Mouse (Mus musculus) E14TG2a.4 (cell line): ENCODE measurements around the gene Pom121.
A peak's percentile ranks its signal among the peaks of the same experiment; 100 is the strongest.

Source experiments
- H3K27me3 ChIP-seq: 2 replicates; pipeline ENCODE4 v1.6.1; 2014; ENCODE audit warnings: low read length, control low read depth; ENCODE audit not compliant: insufficient read depth
- H3K36me3 ChIP-seq: 2 replicates; pipeline ENCODE4 v1.6.1; 2014; ENCODE audit warnings: low read length, control low read depth; ENCODE audit not compliant: insufficient read depth
- H3K4me1 ChIP-seq: replicated peaks from 2 replicates; pipeline ENCODE4 v1.6.1; 2014; ENCODE audit warnings: low read depth, low read length, control low read depth
- H3K4me3 ChIP-seq: replicated peaks from 2 replicates; pipeline ENCODE4 v1.5.1; 2014; ENCODE audit warnings: mild to moderate bottlenecking, low read length
- H3K9me3 ChIP-seq: 2 replicates; pipeline ENCODE4 v1.6.1; 2014; ENCODE audit warnings: low read length, control low read depth
- CTCF ChIP-seq: conservative IDR thresholded peaks from 2 replicates; pipeline ENCODE4 v1.5.1; 2014; ENCODE audit warnings: low read length
- NANOG ChIP-seq: IDR thresholded peaks from 2 replicates; pipeline ENCODE4 v1.6.1; 2014; ENCODE audit warnings: borderline replicate concordance, low read length, mixed read lengths
- POU5F1 ChIP-seq: IDR thresholded peaks from 2 replicates; pipeline ENCODE4 v1.6.1; 2014; ENCODE audit warnings: low read length, borderline replicate concordance

Gene Pom121

DNA sequence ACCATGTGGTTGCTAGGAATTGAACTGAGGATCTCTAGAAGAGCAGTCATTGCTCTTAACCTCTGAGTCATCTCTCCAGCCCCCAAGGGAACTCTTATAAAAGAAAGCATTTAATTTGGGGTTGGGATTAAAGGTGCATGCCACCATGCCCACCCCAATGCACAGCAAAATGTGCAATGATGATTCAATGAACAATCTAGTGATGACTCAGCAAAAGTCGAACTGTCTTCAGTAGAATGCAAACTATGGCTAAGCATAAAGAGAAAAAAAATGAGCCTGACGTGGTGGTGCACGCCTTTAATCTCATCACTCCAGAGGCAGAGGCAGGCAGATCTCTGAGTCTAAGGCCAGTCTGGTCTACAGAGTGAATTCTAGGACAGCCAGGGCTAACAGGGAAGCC is 31.8 kb downstream of the Pom121 start:
- Histone ChIP-seq H3K27me3 (peaks cover 9% of the 10 kb centered on the region; the same call in 1 of the 2 replicates), H3K4me1 (peaks cover 7% of the 10 kb centered on the region; the same call in 1 of the 2 replicates), H3K9me3 (peaks cover 11% of the 10 kb centered on the region), H3K36me3 (no peaks in the 10 kb centered on the region), H3K4me3 (no peak overlapping the region)
- TF ChIP-seq CTCF (no peak), NANOG (no peak), POU5F1 (no peak)

DNA sequence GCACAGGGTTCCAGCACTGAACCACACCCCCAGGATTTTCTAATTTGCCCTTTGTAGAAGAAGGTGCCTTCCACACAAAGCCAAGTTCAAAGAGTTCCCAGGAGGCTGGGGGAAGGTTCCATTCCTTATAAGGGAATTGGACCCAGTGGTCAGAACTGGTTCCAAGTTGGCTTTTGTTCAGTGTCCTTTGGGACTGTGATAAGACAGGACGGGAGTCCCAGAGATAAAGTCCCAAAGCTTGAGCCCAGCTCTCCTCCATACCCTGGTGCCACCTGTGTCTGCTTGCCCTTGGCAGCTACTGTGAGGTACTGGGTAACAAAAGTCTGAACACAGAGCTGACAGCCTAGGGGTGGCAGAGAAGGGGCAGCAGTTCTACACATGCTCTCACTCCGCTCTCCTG is 34.6 kb downstream of the Pom121 start:
- Histone ChIP-seq H3K27me3 (peaks cover 12% of the 10 kb centered on the region), H3K9me3 (peaks cover 11% of the 10 kb centered on the region), H3K4me3 (no peak overlapping the region), H3K4me1 (0 out of 2 replicates have a peak, but pooled peaks cover 7% of the 10 kb centered on the region), H3K36me3 (no peaks in the 10 kb centered on the region)
- no peak for TF ChIP-seq CTCF
- TF ChIP-seq POU5F1 = no peak
- no peak for TF ChIP-seq NANOG

DNA sequence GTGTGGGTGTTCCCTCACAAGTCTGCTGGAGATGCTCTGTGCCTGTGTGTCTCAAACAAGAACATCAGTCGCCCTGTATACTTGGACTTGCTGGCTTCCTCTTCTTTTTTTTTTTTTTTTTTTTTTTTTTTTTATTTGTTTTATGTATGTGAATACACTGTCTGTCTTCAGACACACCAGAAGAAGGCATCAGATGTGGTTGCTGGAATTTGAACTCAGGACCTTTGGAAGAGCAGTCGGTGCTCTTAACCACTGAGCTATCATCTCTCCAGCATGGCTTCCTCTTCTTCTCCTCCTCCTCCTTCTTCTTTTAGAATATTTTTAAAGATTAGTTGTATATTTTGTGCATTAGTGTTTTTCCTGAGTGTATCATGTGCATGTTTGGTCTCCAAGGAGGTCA is 36.8 kb downstream of the Pom121 start:
- no peak overlapping the region for H3K4me3 ChIP-seq

DNA sequence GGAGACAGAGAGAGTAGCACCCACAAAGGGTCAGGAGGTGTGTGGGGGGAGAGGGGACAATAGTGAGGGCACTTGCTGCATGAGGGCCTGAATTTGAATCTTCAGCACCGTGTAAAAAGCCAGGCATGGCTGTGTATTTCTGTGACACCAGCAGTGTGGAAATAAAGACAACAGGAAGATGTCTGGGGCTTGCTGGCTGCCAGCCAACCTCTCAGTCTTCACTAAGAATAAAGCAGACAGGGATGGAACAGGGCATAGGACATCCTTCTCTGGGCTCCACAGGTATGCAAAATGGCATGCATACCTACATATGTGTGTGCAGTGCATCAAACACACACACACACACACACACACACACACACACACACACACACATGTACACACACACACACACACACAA is 38.3 kb downstream of the Pom121 start:
- H3K36me3 ChIP-seq = no peaks in the 10 kb centered on the region
- H3K4me1 ChIP-seq = peaks cover 8% of the 10 kb centered on the region
- peaks cover 33% of the 10 kb centered on the region for H3K27me3 ChIP-seq
- H3K4me3 ChIP-seq = no peak overlapping the region
- H3K9me3 ChIP-seq = peaks cover 12% of the 10 kb centered on the region
- TF ChIP-seq POU5F1 = no peak
- no peak for TF ChIP-seq NANOG
- no peak for TF ChIP-seq CTCF

More for the DNA sequence above, 36.8 kb downstream of the Pom121 start:
- TF ChIP-seq NANOG (no peak), POU5F1 (no peak), CTCF (no peak)
- Histone ChIP-seq H3K36me3 (no peaks in the 10 kb centered on the region), H3K27me3 (peaks cover 18% of the 10 kb centered on the region), H3K4me1 (peaks cover 8% of the 10 kb centered on the region), H3K9me3 (peaks cover 11% of the 10 kb centered on the region)

DNA sequence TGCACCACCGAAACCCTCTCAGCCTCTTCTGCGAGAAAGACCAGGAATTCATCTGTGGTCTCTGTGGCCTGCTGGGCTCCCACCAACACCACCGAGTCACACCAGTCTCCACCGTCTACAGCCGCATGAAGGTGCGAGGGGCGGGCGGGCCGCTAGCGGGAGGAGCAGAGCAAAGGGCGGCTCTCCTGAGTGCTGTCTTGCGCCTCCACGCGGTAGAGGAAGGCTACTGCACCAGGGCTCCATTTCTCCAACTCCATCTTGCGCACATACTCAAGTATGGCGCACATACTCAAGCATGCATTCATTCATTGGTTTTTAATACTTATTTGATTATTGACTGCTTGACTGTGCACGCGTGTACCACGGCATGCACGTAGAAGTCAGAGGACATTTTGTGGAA is 40.8 kb downstream of the Pom121 start:
- no peaks in the 10 kb centered on the region for H3K36me3 ChIP-seq
- H3K4me1 ChIP-seq = peaks cover 8% of the 10 kb centered on the region
- TF ChIP-seq CTCF = peak; percentile 98
- no peak for TF ChIP-seq POU5F1
- peaks cover 22% of the 10 kb centered on the region for H3K9me3 ChIP-seq
- H3K4me3 ChIP-seq = peak overlapping the region; percentile 72
- H3K27me3 ChIP-seq = peaks cover 47% of the 10 kb centered on the region

DNA sequence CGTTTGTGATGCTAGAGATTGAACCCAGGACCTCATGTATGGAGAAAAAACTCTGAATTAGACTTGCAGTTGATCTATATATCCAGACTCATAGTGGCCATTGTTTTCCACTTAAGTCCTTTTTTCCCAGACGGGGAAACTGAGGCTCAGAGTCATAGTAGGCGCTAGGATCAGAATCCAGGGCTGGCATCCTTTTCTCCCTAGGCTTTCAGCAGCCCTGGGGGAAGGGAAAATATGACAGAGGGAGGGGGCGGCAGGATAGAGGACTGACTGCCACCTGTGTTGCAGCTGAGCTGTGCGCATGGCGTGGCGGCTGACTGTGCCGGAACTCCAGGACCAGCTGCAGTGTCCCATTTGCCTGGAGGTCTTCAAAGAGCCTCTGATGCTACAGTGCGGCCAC is 41.4 kb downstream of the Pom121 start, which contains the start of gene Trim50:
Trim50 (plus strand) TSS at position 301 of the 400 bp plus-strand sequence.
- peak within 1 kb of the TSS; percentile 72 for H3K4me3 ChIP-seq

DNA sequence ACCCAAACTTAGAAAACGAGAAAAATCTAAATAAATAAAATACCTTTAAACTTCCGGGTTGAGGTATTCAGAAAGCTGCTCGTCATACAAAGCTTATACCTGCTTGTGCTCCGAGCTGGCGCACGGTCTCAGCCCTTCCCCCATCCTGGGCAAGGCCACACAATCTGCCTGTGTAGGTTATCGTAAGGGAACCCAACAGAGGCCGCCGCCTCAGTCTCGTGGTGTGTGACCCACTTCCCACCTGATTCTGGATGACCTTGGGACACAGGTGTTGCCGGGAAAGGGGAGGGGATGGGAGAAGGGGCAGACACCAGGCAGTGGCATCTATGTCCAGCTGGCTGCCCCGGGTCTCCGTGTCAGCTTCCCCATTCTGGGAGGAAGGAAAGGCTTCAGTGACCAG is 42.7 kb downstream of the Pom121 start:
- Histone ChIP-seq H3K36me3 (no peaks in the 10 kb centered on the region), H3K27me3 (peaks cover 47% of the 10 kb centered on the region), H3K9me3 (peaks cover 22% of the 10 kb centered on the region), H3K4me1 (peaks cover 8% of the 10 kb centered on the region), H3K4me3 (no peak overlapping the region)
- no peak for TF ChIP-seq POU5F1
- no peak for TF ChIP-seq NANOG
- no peak for TF ChIP-seq CTCF

More for the DNA sequence above, 41.4 kb downstream of the Pom121 start, which contains the start of gene Trim50:
- Histone ChIP-seq H3K36me3 (no peaks in the 10 kb centered on the region), H3K27me3 (peaks cover 47% of the 10 kb centered on the region), H3K9me3 (peaks cover 22% of the 10 kb centered on the region), H3K4me1 (peaks cover 8% of the 10 kb centered on the region)
- TF ChIP-seq CTCF = no peak
- TF ChIP-seq NANOG = no peak
- no peak for TF ChIP-seq POU5F1

DNA sequence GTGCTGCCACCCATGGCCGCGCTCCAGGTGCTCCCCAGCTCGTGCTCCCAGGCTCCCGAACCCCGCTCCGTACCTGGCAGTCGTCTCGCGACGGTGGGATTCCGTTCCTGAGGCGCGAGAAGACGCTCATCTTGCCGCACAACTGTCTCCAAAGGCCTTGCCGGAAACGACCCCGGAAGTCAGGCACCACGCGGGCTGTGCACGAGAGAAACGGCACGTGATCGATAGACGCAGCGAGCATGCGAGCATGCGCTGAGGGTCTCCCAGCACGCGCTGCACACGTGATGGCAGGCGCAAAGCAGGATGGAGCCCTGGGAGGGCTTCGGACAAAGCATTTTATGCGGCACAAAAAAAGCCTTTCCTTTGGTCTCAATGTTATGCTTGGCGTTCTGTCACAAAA is 44.5 kb downstream of the Pom121 start, which contains the start of gene Fkbp6:
Fkbp6 (minus strand) TSS at position 183 of the 400 bp plus-strand sequence.
- Histone ChIP-seq H3K36me3 (no peaks in the 10 kb centered on the region), H3K27me3 (peaks cover 40% of the 10 kb centered on the region), H3K4me3 (peak within 1 kb of the TSS; percentile 55), H3K4me1 (peaks cover 8% of the 10 kb centered on the region), H3K9me3 (peaks cover 22% of the 10 kb centered on the region)
- TF ChIP-seq POU5F1 = no peak
- no peak for TF ChIP-seq NANOG

DNA sequence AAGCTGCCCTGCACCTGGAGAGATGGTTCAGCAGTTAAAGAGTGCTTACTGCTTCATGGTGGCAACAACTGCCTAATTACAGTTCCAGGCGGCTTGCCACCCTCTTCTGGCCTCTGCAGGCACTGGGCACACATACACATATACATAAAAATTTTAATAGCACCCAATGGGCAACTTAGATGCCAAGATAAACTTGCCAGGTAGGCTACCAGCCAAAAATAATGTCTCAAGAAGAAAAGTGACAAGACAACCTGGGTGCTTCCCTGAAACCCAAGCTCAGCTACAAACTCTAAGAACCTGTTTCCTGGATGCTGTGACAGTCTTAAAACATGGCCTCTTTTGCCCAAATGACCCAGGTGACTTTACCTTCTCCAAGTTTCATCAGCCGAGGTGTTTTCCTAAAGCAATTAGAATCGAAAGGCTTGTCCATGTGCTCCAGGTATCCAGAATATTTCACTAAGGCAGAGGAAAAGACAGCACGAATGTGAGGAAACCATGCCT is 46.8 kb downstream of the Pom121 start:
- Histone ChIP-seq H3K9me3 (peaks cover 22% of the 10 kb centered on the region), H3K27me3 (peaks cover 29% of the 10 kb centered on the region), H3K4me3 (no peak overlapping the region), H3K4me1 (no peaks in the 10 kb centered on the region; the same call in 1 of the 2 replicates), H3K36me3 (no peaks in the 10 kb centered on the region)
- no peak for TF ChIP-seq CTCF
- TF ChIP-seq NANOG = no peak
- no peak for TF ChIP-seq POU5F1
